Mouse (Mus musculus) stomach, embryonic 14.5 days (tissue): Measurements from ENCODE around the gene Cacng3. TPM values are rescaled to one million over a fixed set of nuclear protein-coding genes. Genes with fewer than 3 reads are reported as not detected.
A peak's percentile ranks its signal among the peaks of the same experiment; 100 is the strongest.

Experiments
- ATAC-seq: fragments of 200-750 bp; cut with Nextera tagmentation; 2 replicates; pipeline ENCODE4 v1.8.0; 2017; ENCODE audit warnings: low read depth, moderate TSS enrichment; ENCODE audit not compliant: insufficient number of reproducible peaks, insufficient read depth, low FRiP score
- H3K27ac ChIP-seq: fragments of 300-500 bp; sonication (generic); 2 replicates; pipeline ENCODE4 v1.5.1; 2014; ENCODE audit warnings: mild to moderate bottlenecking, low read length, moderate library complexity, mixed read lengths
- H3K27me3 ChIP-seq: fragments of 300-500 bp; sonication (generic); 2 replicates; pipeline ENCODE4 v1.6.1; 2014; ENCODE audit warnings: low read length, control low read depth, mixed read lengths; ENCODE audit not compliant: control insufficient read depth, insufficient read depth
- H3K36me3 ChIP-seq: fragments of 300-500 bp; sonication (generic); 2 replicates; pipeline ENCODE4 v1.6.1; 2014; ENCODE audit warnings: mild to moderate bottlenecking, control low read depth, low read length, moderate library complexity, mixed read lengths; ENCODE audit not compliant: control insufficient read depth, insufficient read depth
- H3K4me1 ChIP-seq: fragments of 300-500 bp; sonication (generic); 2 replicates; pipeline ENCODE4 v1.6.1; 2014; ENCODE audit warnings: low read length, control low read depth, mixed read lengths; ENCODE audit not compliant: control insufficient read depth, insufficient read depth
- H3K4me2 ChIP-seq: fragments of 300-500 bp; sonication (generic); replicated peaks from 2 replicates; pipeline ENCODE4 v1.6.1; 2014; ENCODE audit warnings: low read depth, low read length, control low read depth
- H3K4me3 ChIP-seq: fragments of 300-500 bp; sonication (generic); 2 replicates; pipeline ENCODE4 v1.5.1; 2014; ENCODE audit warnings: low read depth, low read length, control low read depth
- H3K9ac ChIP-seq: fragments of 300-500 bp; sonication (generic); replicated peaks from 2 replicates; pipeline ENCODE4 v1.6.1; 2014; ENCODE audit warnings: low read depth, mild to moderate bottlenecking, control low read depth, low read length, moderate library complexity, mixed read lengths
- H3K9me3 ChIP-seq: fragments of 300-500 bp; sonication (generic); 2 replicates; pipeline ENCODE4 v1.6.1; 2016; ENCODE audit warnings: low read depth, low read length, control low read depth; ENCODE audit not compliant: control insufficient read depth
- WGBS: fragments of 180-500 bp; shearing (Covaris S2); extraction: QIAGEN DNeasy Blood & Tissue Kit; methylation state at CpG from one replicate; pipeline ENCODE4 v1.1.7; 2014; 5-methylcytosine and 5-hydroxymethylcytosine counted together
- polyA plus RNA-seq: library from polyadenylated mRNA; unstranded; fragments of >200 nt; fragmentation: Nextera tagmentation; extraction: Ambion mirVana; gene quantifications from 2 replicates; pipeline ENCODE4 v1.2.1, GENCODE M21; 2014

Cacng3 gene
- polyA plus RNA-seq, 1 experiment from 2014 or later = 0.14 TPM

DNA sequence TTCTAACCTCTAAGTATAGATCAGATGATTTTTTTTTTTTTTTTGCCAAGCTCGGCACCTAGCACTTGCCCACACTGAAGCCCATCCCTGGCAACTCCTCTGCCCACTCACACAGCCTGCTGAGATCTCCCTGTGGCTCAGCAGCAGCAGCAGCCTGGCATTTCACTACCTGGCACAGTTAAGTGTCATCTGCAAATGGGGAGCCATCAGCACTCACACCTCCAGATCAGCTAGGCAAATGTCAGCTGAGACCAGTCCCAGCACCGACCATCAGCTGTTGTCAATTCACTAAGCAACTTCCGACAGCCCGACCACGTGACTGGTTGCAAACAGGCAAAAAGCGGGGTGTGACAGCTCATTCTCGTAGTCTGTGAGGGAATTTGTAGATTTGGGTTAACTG lies 109.3 kb downstream of the Cacng3 start:
- Histone ChIP-seq H3K27ac (no peak overlapping the region), H3K4me3 (no peak overlapping the region), H3K9me3 (no peaks in the 10 kb centered on the region), H3K27me3 (no peaks in the 10 kb centered on the region), H3K9ac (no peak overlapping the region), H3K4me1 (no peaks in the 10 kb centered on the region), H3K4me2 (no peak overlapping the region), H3K36me3 (no peaks in the 10 kb centered on the region)
- ATAC-seq = no peak
- WGBS = 54% methylated on average over 7 of the region's 7 CpGs

DNA sequence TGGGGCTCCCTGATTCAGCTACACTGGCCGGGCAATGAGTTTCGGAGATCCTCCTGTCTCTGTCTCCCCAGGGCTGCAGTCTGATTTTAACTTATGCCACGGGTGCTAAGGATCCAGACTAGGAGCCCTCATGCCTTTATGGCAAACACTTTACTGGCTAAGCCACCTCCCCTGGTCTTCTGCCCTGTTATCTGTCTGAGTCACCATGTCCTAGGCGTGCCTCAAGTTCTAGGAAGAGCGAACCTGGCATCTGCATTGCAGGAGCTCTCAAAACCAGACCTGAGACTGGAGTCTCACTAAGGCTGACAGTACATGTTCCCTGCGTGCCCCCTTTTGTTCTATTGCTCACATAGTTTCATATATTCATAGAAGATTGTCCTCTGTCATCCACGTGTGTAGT lies 119.6 kb downstream of the Cacng3 start:
- H3K4me3 ChIP-seq = no peak overlapping the region
- no peaks in the 10 kb centered on the region for H3K4me1 ChIP-seq
- no peaks in the 10 kb centered on the region for H3K27me3 ChIP-seq
- no peak for ATAC-seq
- WGBS = 91% methylated on average over 7 of the region's 7 CpGs
- H3K36me3 ChIP-seq = no peaks in the 10 kb centered on the region
- no peak overlapping the region for H3K9ac ChIP-seq
- H3K4me2 ChIP-seq = no peak overlapping the region
- no peaks in the 10 kb centered on the region for H3K9me3 ChIP-seq
- no peak overlapping the region for H3K27ac ChIP-seq

DNA sequence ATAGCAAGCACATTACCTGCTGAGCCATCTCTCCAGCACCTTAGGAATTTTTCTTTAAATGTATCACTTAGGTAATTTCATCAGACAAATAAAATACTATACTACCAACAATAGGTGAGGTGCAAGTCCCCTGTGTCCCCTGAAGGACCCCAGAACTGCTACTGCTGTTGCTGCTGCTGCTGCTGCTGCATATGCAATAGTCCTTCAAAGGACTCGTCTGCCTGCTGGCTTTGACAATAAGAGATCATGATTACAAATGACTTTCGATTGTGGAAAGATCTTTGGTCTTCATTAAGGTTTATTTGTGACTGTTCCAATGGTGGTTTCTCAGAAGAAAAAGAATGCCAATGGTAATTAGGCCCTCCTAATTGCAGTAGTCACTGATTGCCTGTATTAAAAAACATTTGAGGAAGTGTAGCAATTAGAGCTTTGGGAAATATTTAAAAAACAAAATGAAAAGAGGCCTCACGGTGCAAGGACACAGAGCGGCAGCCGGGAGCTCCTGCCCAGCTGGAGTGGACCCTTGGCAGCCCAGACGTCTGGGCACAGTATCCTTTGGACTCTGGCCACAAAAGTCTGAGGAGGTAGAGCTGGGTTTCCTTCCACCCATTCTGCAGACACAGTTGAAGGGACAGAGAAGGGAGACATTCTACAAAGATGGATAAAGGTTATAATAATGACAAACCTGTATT lies 123.5 kb downstream of the Cacng3 start:
- no peak overlapping the region for H3K4me3 ChIP-seq
- no peaks in the 10 kb centered on the region for H3K9me3 ChIP-seq
- no peak for ATAC-seq
- no peak overlapping the region for H3K9ac ChIP-seq
- no peaks in the 10 kb centered on the region for H3K4me1 ChIP-seq
- H3K36me3 ChIP-seq = no peaks in the 10 kb centered on the region
- H3K27ac ChIP-seq = no peak overlapping the region
- H3K4me2 ChIP-seq = no peak overlapping the region
- H3K27me3 ChIP-seq = no peaks in the 10 kb centered on the region
- WGBS = 66% methylated on average over 6 of the region's 6 CpGs

DNA sequence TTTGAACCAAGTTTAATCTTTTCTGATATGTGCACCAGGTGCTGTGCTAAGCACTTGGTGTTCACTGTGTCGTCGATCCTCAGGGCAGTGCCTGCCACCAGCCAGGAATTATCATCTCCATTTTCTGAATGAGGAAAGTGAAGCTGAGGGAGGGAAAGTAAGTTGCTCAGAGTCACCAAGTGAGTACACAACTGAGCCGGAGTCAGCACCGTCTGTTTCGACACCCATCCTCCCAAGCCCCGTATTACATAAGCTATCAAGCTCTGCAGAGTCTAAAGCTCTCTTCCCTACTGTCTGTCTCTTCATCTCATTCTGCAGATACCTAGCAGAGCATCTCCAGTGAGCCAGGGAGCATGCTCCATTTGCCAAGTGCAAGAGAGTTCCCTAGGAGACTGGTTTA lies 124.8 kb downstream of the Cacng3 start:
- Histone ChIP-seq H3K27me3 (no peaks in the 10 kb centered on the region), H3K9me3 (no peaks in the 10 kb centered on the region), H3K4me3 (no peak overlapping the region), H3K4me1 (no peaks in the 10 kb centered on the region), H3K9ac (no peak overlapping the region), H3K27ac (no peak overlapping the region), H3K36me3 (no peaks in the 10 kb centered on the region), H3K4me2 (no peak overlapping the region)
- no peak for ATAC-seq
- 92% methylated on average over 6 of the region's 6 CpGs for WGBS

DNA sequence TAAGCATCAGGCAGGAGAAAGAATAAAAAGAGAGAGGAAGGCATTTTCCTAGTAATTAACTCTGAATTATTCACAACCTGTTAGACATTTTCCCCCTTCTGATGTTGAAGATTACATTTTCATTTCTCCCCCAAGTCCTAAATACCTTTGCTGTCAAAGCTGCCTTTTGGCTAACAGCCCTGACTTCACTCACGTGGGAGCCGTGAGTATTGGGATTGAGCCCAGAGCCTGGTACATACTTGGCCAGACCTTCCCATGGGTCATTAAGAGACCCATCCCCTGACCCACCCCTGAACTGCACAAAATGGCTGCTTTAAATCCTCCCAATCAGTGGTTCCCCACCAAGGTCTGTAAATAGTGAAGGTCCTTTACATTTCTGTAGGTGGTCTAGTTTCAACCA lies 130.5 kb downstream of the Cacng3 start:
- Histone ChIP-seq H3K4me1 (0 out of 2 replicates have a peak, but pooled peaks cover 2% of the 10 kb centered on the region), H3K9ac (no peak overlapping the region), H3K9me3 (no peaks in the 10 kb centered on the region), H3K27me3 (no peaks in the 10 kb centered on the region), H3K4me3 (no peak overlapping the region), H3K4me2 (no peak overlapping the region), H3K27ac (no peak overlapping the region), H3K36me3 (no peaks in the 10 kb centered on the region)
- ATAC-seq = no peak
- 56% methylated on average over 2 of the region's 2 CpGs for WGBS

DNA sequence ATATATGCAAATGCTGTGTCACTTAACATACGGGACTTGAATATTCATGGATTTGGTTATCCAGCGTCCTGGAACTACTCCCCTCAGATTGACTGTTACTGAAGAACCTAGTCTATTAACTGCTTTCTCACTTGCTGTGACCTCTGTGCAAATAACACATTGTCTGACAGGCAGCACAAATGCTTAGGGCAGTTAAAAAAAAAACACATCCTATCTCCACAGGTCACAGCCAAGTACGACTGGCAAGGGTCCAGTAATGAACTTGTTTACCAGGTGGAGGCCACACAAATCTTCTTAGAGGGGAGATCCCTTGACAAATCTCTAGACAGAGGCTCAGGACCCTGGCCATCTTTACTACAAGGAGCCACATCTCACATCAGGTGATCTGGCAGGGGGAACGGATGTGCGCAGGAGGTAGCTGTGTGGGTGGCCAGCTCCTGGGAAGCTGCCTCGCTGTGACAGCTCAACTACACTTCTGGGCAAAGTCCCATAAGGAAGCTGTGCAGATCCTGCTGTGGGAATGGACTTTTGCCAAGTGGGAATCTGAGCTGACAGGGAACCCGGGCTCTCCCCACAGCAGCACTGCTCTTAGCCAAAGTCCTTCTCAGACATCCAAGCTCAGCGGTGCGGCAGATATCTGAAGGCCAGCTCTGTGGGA lies 133.7 kb downstream of the Cacng3 start:
- ATAC-seq = peak; percentile 73; the same call in 1 of the 2 replicates
- Histone ChIP-seq H3K4me3 (no peak overlapping the region), H3K4me1 (0 out of 2 replicates have a peak, but pooled peaks cover 2% of the 10 kb centered on the region), H3K9me3 (no peaks in the 10 kb centered on the region), H3K36me3 (no peaks in the 10 kb centered on the region), H3K9ac (no peak overlapping the region), H3K27me3 (no peaks in the 10 kb centered on the region), H3K4me2 (no peak overlapping the region), H3K27ac (no peak overlapping the region)
- WGBS = 46% methylated on average over 9 of the region's 9 CpGs

DNA sequence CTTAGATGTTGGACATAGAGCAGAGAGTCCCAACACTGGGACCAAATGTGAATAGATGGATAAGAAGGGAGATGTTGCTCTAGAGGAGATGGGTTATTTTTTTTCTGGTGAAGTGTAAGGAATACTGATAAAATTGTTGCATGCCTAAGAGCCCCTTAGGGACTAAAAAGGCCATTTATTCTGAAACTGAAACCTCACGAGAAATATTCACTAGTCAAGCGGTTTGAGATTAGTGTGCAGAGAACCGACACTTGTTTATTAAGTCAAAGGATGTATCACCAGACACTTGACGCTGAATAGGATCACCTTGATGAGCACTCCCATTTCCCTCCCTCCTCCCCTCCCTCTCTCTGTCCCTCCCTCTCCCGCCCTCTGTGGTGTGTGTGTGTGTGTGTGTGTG lies 136.2 kb downstream of the Cacng3 start:
- Histone ChIP-seq H3K4me2 (no peak overlapping the region), H3K9ac (no peak overlapping the region), H3K36me3 (no peaks in the 10 kb centered on the region), H3K27ac (no peak overlapping the region), H3K4me3 (no peak overlapping the region), H3K4me1 (0 out of 2 replicates have a peak, but pooled peaks cover 2% of the 10 kb centered on the region), H3K9me3 (no peaks in the 10 kb centered on the region), H3K27me3 (no peaks in the 10 kb centered on the region)
- 44% methylated on average over 5 of the region's 5 CpGs for WGBS
- ATAC-seq = no peak

DNA sequence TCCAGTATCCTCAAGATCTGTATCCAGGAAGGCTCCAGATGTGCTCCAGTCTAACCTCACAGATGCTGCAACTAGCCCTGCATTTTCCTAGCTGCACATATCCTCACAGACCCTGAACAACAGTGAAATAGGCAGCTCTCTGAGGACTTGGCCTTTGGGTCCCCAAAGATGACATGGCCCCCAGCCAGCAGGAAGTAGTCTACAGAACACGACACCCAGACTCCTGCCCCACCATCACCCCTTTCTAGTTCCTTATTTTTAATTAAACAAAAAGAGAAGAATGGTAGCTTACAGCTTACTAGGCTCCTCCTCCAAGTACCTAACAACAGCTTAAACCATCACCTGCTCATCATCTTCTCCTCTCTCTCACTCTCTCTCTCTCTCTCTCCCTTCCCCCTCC lies 143.4 kb downstream of the Cacng3 start:
- no peaks in the 10 kb centered on the region for H3K27me3 ChIP-seq
- 61% methylated on average over 1 of the region's 1 CpGs for WGBS
- H3K9me3 ChIP-seq = no peaks in the 10 kb centered on the region

More for the DNA sequence above, 143.4 kb downstream of the Cacng3 start:
- H3K36me3 ChIP-seq = no peaks in the 10 kb centered on the region
- H3K4me3 ChIP-seq = no peak overlapping the region
- H3K27ac ChIP-seq = no peak overlapping the region
- H3K9ac ChIP-seq = no peak overlapping the region
- ATAC-seq = no peak
- H3K4me2 ChIP-seq = no peak overlapping the region
- H3K4me1 ChIP-seq = no peaks in the 10 kb centered on the region
